Comparison of ENCODE assay signal across 14 mouse cellular contexts in the genomic region with DNA sequence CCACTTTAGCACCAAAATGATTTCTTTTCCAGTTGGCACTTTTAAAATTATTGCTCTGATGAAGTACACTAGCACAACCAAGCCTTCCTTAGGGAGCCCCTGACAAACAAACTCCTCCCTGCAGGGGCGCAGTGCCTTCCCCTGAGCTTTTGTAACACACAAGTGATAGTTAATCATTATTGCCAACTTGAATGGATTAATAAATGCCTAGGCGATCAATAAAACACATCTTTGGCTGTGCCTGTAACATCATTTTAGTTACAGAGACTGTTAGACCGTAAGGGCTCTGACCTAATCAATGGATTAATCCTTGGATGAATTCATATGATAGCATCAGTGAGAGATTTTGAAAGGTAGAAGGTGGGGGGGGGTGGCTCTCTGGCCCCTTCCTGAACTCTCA.
"Had no signal": no experiment of that assay in that cellular context is flagged by ENCODE, and none has a peak within 500 bp of the region (broad histone marks: within the 10 kb centered on the region; RNA-seq: fewer than 3 reads in every experiment).

No protein-coding gene starts in this region.

- H3K9ac ChIP-seq: lung, embryonic 14.5 days; midbrain, embryonic 13.5 days; midbrain, embryonic 15.5 days; neural tube, embryonic 12.5 days; stomach, embryonic 15.5 days had no signal

- H3K27ac ChIP-seq: midbrain, embryonic 13.5 days; midbrain, embryonic 15.5 days; neural tube, embryonic 12.5 days; stomach, embryonic 15.5 days; stomach, postnatal 0 days had no signal

- H3K4me2 ChIP-seq: lung, embryonic 14.5 days; midbrain, embryonic 11.5 days; midbrain, embryonic 13.5 days; midbrain, embryonic 15.5 days; neural tube, embryonic 12.5 days; stomach, embryonic 15.5 days had no signal

- H3K4me1 ChIP-seq: midbrain, embryonic 13.5 days; midbrain, embryonic 15.5 days; neural tube, embryonic 12.5 days; stomach, embryonic 15.5 days had no signal

- H3K9me3 ChIP-seq: midbrain, embryonic 13.5 days; midbrain, embryonic 15.5 days; neural tube, embryonic 12.5 days; stomach, embryonic 15.5 days had no signal

- ATAC-seq: midbrain, embryonic 13.5 days; midbrain, embryonic 15.5 days had no signal

- DNase-seq: lung, adult 18-20 months; lung, embryonic 14.5 days; lung, postnatal 10 days; lung, postnatal 4 days; right cerebral cortex, postnatal 14 days; thymus, adult 2 months; thymus, postnatal 25 days; thymus, postnatal 4 days had no signal

- H3K27me3 ChIP-seq: midbrain, embryonic 13.5 days; midbrain, embryonic 15.5 days; neural tube, embryonic 12.5 days; stomach, embryonic 15.5 days had no signal

- H3K4me3 ChIP-seq: midbrain, embryonic 13.5 days; midbrain, embryonic 15.5 days; neural tube, embryonic 12.5 days; stomach, embryonic 15.5 days had no signal

- H3K36me3 ChIP-seq: midbrain, embryonic 13.5 days; midbrain, embryonic 15.5 days; neural tube, embryonic 12.5 days; stomach, embryonic 15.5 days had no signal
